Mouse (Mus musculus): Measurements from ENCODE around the gene Tnr. TPM values are rescaled to one million over a fixed set of nuclear protein-coding genes. Genes with fewer than 3 reads are reported as not detected.

Tnr gene
- polyA plus RNA-seq, 1 experiment from 2014 or later = 5.3 TPM

- Histone ChIP-seq H3K4me3 (replicated peaks) (peak overlapping the region; percentile 45), H3K4me2 (peak overlapping the region; percentile 60), H3K27me3 (replicated peaks) (no peaks in the 10 kb centered on the region), H3K9me3 (replicated peaks) (no peaks in the 10 kb centered on the region), H3K27ac (replicated peaks) (peak overlapping the region; percentile 63), H3K4me1 (peaks cover 9% of the 10 kb centered on the region; the same call in 1 of the 2 replicates), H3K36me3 (no peaks in the 10 kb centered on the region), H3K9ac (replicated peaks) (peak overlapping the region; percentile 44)
- WGBS = under 1% methylated on average over 18 of the region's 18 CpGs
- ATAC-seq (ENCODE audit: low FRiP score) = peak; percentile 70
Measured at GRCm38 (mm10) chr1:159524051-159524549, 531 bp downstream of the Tnr start.

GRCm38 (mm10) chr1:159532841-159533569 lies 9.4 kb downstream of the Tnr start:
- H3K36me3 ChIP-seq = no peaks in the 10 kb centered on the region
- H3K9ac ChIP-seq (replicated peaks) = no peak overlapping the region
- no peak overlapping the region for H3K4me2 ChIP-seq
- ATAC-seq (ENCODE audit: low FRiP score) = no peak
- no peak overlapping the region for H3K4me3 ChIP-seq (replicated peaks)
- WGBS = 50% methylated on average over 4 of the region's 4 CpGs
- no peak overlapping the region for H3K27ac ChIP-seq (replicated peaks)
- H3K27me3 ChIP-seq (replicated peaks) = no peaks in the 10 kb centered on the region
- H3K9me3 ChIP-seq (replicated peaks) = no peaks in the 10 kb centered on the region
- H3K4me1 ChIP-seq = peaks cover 12% of the 10 kb centered on the region; the same call in 1 of the 2 replicates

DNA sequence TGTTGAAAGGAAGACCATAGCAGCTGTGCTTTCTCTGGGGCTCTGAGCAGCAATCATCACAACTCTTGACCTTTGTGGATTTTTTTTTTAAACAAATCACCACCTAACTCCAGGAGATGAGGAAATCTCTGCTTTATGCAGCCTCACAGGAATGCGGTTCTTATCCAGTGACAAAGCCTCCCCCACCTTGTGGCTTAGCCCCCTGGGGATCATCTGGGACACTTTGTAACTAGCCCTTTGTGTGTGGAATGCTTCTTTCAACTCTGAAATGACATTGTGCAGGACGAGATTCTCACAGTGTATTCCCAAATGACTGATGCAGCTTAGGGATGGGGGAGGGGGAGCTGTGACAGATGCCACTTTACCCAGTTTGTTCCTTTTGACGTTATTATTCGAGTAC lies 12.0 kb downstream of the Tnr start:
- no peaks in the 10 kb centered on the region for H3K27me3 ChIP-seq (replicated peaks)
- no peaks in the 10 kb centered on the region for H3K9me3 ChIP-seq (replicated peaks)
- H3K9ac ChIP-seq (replicated peaks) = no peak overlapping the region
- 14% methylated on average over 4 of the region's 4 CpGs for WGBS
- H3K27ac ChIP-seq (replicated peaks) = no peak overlapping the region
- H3K4me1 ChIP-seq = peaks cover 12% of the 10 kb centered on the region; the same call in 1 of the 2 replicates
- H3K4me3 ChIP-seq (replicated peaks) = no peak overlapping the region
- no peak for ATAC-seq (ENCODE audit: low FRiP score)
- H3K4me2 ChIP-seq = no peak overlapping the region
- H3K36me3 ChIP-seq = no peaks in the 10 kb centered on the region

GRCm38 (mm10) chr1:159537541-159537940 lies 14.0 kb downstream of the Tnr start:
- no peak overlapping the region for H3K4me2 ChIP-seq
- no peak overlapping the region for H3K4me3 ChIP-seq (replicated peaks)
- no peak overlapping the region for H3K9ac ChIP-seq (replicated peaks)
- no peak for ATAC-seq (ENCODE audit: low FRiP score)
- no peaks in the 10 kb centered on the region for H3K9me3 ChIP-seq (replicated peaks)
- H3K27me3 ChIP-seq (replicated peaks) = no peaks in the 10 kb centered on the region
- peaks cover 5% of the 10 kb centered on the region; the same call in 1 of the 2 replicates for H3K4me1 ChIP-seq
- no peak overlapping the region for H3K27ac ChIP-seq (replicated peaks)
- no peaks in the 10 kb centered on the region for H3K36me3 ChIP-seq

DNA sequence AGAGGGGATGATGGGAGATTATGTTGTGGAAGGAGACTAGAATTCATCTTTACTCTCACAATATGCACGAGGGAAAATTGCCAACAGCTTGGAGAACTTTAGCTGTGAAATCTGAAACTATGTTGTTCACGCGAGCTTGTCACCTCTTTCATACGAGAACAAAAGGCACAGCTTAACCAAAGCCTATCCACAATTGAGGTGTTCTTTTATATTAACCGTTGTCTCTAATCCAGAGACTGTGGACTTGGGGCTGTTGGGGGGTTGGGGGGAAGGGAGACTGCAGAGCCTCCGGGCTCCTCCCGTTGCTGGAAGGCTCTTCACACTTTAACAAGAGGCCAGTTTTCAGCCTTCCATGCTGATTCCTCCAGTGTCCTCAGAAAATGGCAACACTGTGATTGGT lies 14.5 kb downstream of the Tnr start:
- no peak overlapping the region for H3K4me3 ChIP-seq (replicated peaks)
- H3K36me3 ChIP-seq = no peaks in the 10 kb centered on the region
- H3K27me3 ChIP-seq (replicated peaks) = no peaks in the 10 kb centered on the region
- H3K27ac ChIP-seq (replicated peaks) = no peak overlapping the region
- ATAC-seq (ENCODE audit: low FRiP score) = no peak
- H3K9me3 ChIP-seq (replicated peaks) = no peaks in the 10 kb centered on the region
- H3K4me2 ChIP-seq = no peak overlapping the region
- no peaks in the 10 kb centered on the region for H3K4me1 ChIP-seq
- H3K9ac ChIP-seq (replicated peaks) = no peak overlapping the region
- 50% methylated on average over 7 of the region's 7 CpGs for WGBS

- H3K9ac ChIP-seq (replicated peaks) = no peak overlapping the region
Measured at GRCm38 (mm10) chr1:159545470-159546145, 22.0 kb downstream of the Tnr start.

GRCm38 (mm10) chr1:159551036-159551435 lies 27.5 kb downstream of the Tnr start:
- H3K4me3 ChIP-seq (replicated peaks) = no peak overlapping the region
- no peaks in the 10 kb centered on the region for H3K36me3 ChIP-seq
- 0 out of 2 replicates have a peak, but pooled peaks have one; percentile 38 for ATAC-seq (ENCODE audit: low FRiP score)
- no peak overlapping the region for H3K27ac ChIP-seq (replicated peaks)
- H3K27me3 ChIP-seq (replicated peaks) = no peaks in the 10 kb centered on the region
- 29% methylated on average over 10 of the region's 10 CpGs for WGBS
- no peak overlapping the region for H3K9ac ChIP-seq (replicated peaks)
- no peaks in the 10 kb centered on the region for H3K9me3 ChIP-seq (replicated peaks)
- peaks cover 15% of the 10 kb centered on the region for H3K4me1 ChIP-seq
- H3K4me2 ChIP-seq = no peak overlapping the region

More at GRCm38 (mm10) chr1:159545470-159546145, 22.0 kb downstream of the Tnr start:
- H3K36me3 ChIP-seq = no peaks in the 10 kb centered on the region
- 52% methylated on average over 9 of the region's 9 CpGs for WGBS
- ATAC-seq (ENCODE audit: low FRiP score) = no peak
- no peak overlapping the region for H3K4me2 ChIP-seq
- no peaks in the 10 kb centered on the region for H3K9me3 ChIP-seq (replicated peaks)
- H3K27ac ChIP-seq (replicated peaks) = no peak overlapping the region
- 0 out of 2 replicates have a peak, but pooled peaks cover 6% of the 10 kb centered on the region for H3K4me1 ChIP-seq
- H3K27me3 ChIP-seq (replicated peaks) = no peaks in the 10 kb centered on the region
- no peak overlapping the region for H3K4me3 ChIP-seq (replicated peaks)

- Histone ChIP-seq H3K4me3 (replicated peaks) (no peak overlapping the region), H3K4me1 (peaks cover 15% of the 10 kb centered on the region), H3K27ac (replicated peaks) (peak overlapping the region; percentile 37; the same call in 1 of the 2 replicates), H3K9ac (replicated peaks) (no peak overlapping the region), H3K27me3 (replicated peaks) (no peaks in the 10 kb centered on the region), H3K4me2 (no peak overlapping the region), H3K36me3 (no peaks in the 10 kb centered on the region), H3K9me3 (replicated peaks) (no peaks in the 10 kb centered on the region)
- 26% methylated on average over 17 of the region's 17 CpGs for WGBS
- ATAC-seq (ENCODE audit: low FRiP score) = no peak
Measured at GRCm38 (mm10) chr1:159551591-159552442, 28.2 kb downstream of the Tnr start.

DNA sequence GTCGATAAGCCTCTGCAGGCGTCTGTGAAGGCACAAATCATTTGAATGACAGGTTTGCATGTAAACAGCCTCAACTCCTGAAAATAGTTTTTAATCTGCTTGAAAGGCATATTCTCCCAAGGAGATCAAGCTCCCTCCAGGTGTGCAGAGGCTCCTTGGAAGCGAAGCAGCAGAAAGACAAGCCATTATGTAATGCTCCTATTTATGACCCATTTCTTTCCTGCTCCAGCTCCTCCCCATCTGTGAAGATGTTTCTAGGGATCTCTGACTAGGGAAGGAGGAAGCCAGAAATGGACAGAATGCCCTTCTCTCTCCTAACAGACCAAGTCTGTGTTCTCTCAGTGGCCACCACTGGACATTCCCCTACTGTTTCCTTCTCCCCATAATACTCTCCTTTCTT lies 38.0 kb downstream of the Tnr start:
- H3K4me3 ChIP-seq (replicated peaks) = no peak overlapping the region
- no peak for ATAC-seq (ENCODE audit: low FRiP score)
- no peaks in the 10 kb centered on the region for H3K4me1 ChIP-seq
- no peak overlapping the region for H3K9ac ChIP-seq (replicated peaks)
- H3K27me3 ChIP-seq (replicated peaks) = no peaks in the 10 kb centered on the region
- no peak overlapping the region for H3K27ac ChIP-seq (replicated peaks)
- H3K36me3 ChIP-seq = no peaks in the 10 kb centered on the region
- 79% methylated on average over 3 of the region's 3 CpGs for WGBS
- no peaks in the 10 kb centered on the region for H3K9me3 ChIP-seq (replicated peaks)
- H3K4me2 ChIP-seq = no peak overlapping the region

- Histone ChIP-seq H3K4me3 (replicated peaks) (no peak overlapping the region), H3K9ac (replicated peaks) (no peak overlapping the region), H3K27ac (replicated peaks) (no peak overlapping the region), H3K9me3 (replicated peaks) (no peaks in the 10 kb centered on the region), H3K36me3 (no peaks in the 10 kb centered on the region), H3K27me3 (replicated peaks) (no peaks in the 10 kb centered on the region; the same call in 1 of the 2 replicates), H3K4me2 (no peak overlapping the region), H3K4me1 (peaks cover 5% of the 10 kb centered on the region)
- no peak for ATAC-seq (ENCODE audit: low FRiP score)
- WGBS = 86% methylated on average over 1 of the region's 1 CpGs
Measured at GRCm38 (mm10) chr1:159565129-159565528, 41.6 kb downstream of the Tnr start.

DNA sequence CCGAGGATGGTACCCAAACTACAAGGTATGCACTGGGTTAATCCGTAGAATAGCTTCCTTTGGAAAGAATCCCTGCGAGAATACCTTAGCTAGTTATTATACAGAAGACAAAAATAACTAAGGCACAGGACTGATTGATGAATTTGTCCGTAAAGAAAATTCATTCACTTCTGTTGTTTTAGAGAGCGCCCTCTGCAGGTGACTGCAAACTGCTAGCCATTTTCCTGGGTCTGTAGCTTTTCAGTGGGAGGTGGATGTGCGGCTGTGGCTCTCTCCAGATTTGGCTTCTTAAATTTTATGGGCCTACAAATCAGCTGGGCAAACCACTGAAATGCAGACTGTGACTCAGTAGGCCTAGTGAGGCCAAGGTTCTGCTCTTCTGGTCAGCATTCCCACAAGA lies 42.5 kb downstream of the Tnr start:
- Histone ChIP-seq H3K9ac (replicated peaks) (no peak overlapping the region), H3K27me3 (replicated peaks) (no peaks in the 10 kb centered on the region; the same call in 1 of the 2 replicates), H3K4me3 (replicated peaks) (no peak overlapping the region), H3K36me3 (no peaks in the 10 kb centered on the region), H3K4me2 (no peak overlapping the region), H3K4me1 (peaks cover 13% of the 10 kb centered on the region), H3K27ac (replicated peaks) (no peak overlapping the region), H3K9me3 (replicated peaks) (no peaks in the 10 kb centered on the region)
- WGBS = 85% methylated on average over 6 of the region's 6 CpGs
- no peak for ATAC-seq (ENCODE audit: low FRiP score)
